Mouse (Mus musculus) thymus, adult 2 months (tissue): ENCODE data around the gene Hyal3.

ENCODE experiments used
- CTCF ChIP-seq: fragments of 200-500 bp; IDR thresholded peaks from 2 replicates; pipeline ENCODE4 v1.5.1; 2012; ENCODE audit warnings: mild to moderate bottlenecking, control low read depth, low read length, moderate library complexity, borderline replicate concordance; ENCODE audit not compliant: control insufficient read depth, poor library complexity, insufficient read depth; ENCODE audit errors: extremely low read depth
- POLR2A ChIP-seq: fragments of 200-500 bp; IDR thresholded peaks from 2 replicates; pipeline ENCODE4 v1.6.1; 2012; ENCODE audit warnings: mild to moderate bottlenecking, low read length, control low read depth, moderate library complexity; ENCODE audit not compliant: control insufficient read depth, poor library complexity, insufficient read depth; ENCODE audit errors: extremely low read depth

DNA sequence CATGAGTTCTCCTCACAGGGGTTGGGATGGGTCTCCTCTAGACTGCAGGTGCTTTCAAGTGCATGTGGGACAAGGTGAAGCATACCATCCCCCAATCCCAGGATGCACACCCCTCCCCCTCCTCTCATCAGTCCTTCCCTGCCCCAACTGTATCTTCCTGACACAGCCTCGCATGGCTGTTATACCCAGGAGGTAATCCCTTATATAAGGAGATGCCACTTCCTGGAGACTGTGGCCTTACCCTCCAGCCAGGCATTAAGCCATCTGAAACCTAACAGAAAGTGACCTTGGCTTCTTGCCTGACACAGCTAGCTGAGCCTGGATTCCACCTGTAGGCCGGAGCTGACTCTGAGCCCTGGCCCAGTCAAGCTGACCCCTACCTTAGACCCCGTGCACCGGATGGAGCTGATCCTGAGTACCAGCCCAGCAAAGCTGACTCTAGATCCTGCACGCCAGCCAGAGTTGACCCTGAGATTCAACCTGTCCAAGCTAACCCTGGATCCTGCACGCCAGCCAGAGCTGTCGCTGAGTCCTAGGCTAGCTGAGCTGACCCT is 2.0 kb downstream of the Hyal3 start:
- TF ChIP-seq CTCF, result no peak
- no peak for TF ChIP-seq POLR2A
